Mouse (Mus musculus): Measurements from ENCODE around the gene Acot13. TPM values are rescaled to one million over a fixed set of nuclear protein-coding genes. Genes with fewer than 3 reads are reported as not detected.

The Acot13 gene
- polyA plus RNA-seq (2016; fragmentation: Nextera tagmentation; extraction: Ambion mirVana) = 47.5 and 49.0 TPM in 2 replicates

DNA sequence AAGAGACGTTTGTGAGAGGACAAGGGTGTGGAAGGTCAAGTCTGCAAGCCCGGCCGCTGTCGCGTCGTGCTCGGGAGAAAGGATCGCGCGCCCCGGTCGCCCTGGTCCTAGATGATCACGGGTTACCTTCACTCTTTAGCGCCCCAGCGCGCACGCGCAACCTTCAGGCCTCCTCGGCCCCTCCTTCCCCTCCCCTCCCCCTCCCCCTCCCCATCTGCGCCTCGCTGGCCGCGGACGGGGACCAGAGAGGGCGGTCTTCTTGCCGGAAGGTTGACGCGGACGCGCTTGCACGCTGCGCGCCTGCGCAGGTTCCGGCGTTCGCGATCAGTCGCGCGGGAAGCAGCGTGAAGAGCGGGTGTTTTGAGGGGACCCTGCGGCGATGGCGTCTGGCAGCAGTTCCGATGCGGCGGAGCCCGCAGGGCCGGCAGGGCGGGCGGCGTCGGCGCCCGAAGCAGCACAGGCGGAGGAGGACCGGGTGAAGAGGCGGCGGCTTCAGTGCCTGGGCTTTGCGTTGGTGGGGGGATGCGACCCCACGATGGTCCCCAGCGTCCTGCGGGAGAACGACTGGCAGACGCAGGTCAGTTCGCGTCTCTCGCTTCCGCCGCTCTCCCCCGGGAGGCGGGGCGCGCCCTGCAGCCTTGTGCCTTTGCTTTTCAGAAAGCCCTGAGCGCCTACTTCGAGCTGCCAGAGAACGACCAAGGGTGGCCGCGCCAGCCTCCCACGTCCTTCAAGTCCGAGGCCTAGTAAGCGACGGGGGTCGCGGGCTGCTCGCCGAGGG lies at the start of gene Acot13, which contains the start of gene Tdp2:
Gene Acot13 (minus strand): TSS at position 188 of the 778 bp plus-strand sequence.
Gene Tdp2 (plus strand): TSS at position 327 of the 778 bp plus-strand sequence.
- Histone ChIP-seq H3K9ac (replicated peaks) (peak within 1 kb of the TSS; percentile 95), H3K4me1 (peaks cover 21% of the 10 kb centered on the region), H3K36me3 (no peaks in the 10 kb centered on the region), H3K4me3 (peak within 1 kb of the TSS; percentile 93), H3K27me3 (no peaks in the 10 kb centered on the region), H3K4me2 (replicated peaks) (peak within 1 kb of the TSS; percentile 78), H3K27ac (replicated peaks) (peak within 1 kb of the TSS; percentile 87), H3K9me3 (no peaks in the 10 kb centered on the region)
- WGBS = under 1% methylated on average over 87 of the region's 90 CpGs
- peak; percentile 98 for ATAC-seq (ENCODE audit: low FRiP score, low read depth)

DNA sequence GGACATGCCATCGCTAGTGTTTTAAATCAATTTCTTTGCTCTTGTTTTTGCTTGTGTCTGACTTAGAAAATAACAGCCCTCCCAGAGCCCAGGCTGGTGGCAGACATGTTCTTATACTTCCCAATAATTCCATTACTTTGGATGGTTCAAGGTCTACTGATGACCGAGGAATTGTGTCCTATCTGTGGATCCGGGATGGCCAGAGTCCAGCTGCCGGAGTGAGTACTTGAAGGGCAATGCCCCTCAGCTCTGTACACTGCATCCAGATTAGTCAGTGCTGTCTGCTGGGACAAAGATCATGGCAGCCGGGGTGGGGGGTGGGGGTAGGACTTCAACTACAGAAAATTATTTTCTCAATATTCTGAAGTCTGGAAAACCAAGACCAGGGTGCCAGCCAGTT lies 49.4 kb upstream of the Acot13 start:
- Histone ChIP-seq H3K4me1 (no peaks in the 10 kb centered on the region), H3K4me3 (no peak overlapping the region), H3K27ac (replicated peaks) (no peak overlapping the region), H3K27me3 (no peaks in the 10 kb centered on the region), H3K9me3 (no peaks in the 10 kb centered on the region), H3K9ac (replicated peaks) (no peak overlapping the region), H3K4me2 (replicated peaks) (no peak overlapping the region), H3K36me3 (no peaks in the 10 kb centered on the region)
- no peak for ATAC-seq (ENCODE audit: low FRiP score, low read depth)
- 87% methylated on average over 5 of the region's 5 CpGs for WGBS

DNA sequence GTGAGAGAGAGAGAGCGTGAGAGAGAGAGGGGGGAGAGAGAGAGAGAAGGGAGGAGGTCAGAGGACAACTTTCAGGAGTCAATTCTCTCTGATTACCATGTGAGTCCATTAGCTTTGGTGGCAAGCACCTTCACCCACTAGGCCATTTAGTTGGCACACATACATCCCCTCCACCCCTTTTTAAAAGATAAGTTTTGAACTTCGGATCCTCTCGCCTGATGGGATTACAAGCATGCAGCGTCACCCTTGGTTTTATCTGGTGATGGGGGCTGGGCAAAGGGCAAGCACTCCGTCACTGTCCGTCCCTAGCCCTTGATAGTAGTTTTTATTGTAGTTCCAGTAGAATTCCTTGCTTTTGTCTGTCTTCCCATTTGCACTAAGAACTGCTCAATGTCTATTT lies 48.9 kb upstream of the Acot13 start:
- Histone ChIP-seq H3K27me3 (no peaks in the 10 kb centered on the region), H3K9me3 (no peaks in the 10 kb centered on the region; the same call in 1 of the 2 replicates), H3K4me3 (no peak overlapping the region), H3K9ac (replicated peaks) (no peak overlapping the region), H3K27ac (replicated peaks) (no peak overlapping the region), H3K4me1 (no peaks in the 10 kb centered on the region), H3K4me2 (replicated peaks) (no peak overlapping the region), H3K36me3 (no peaks in the 10 kb centered on the region)
- WGBS = 89% methylated on average over 6 of the region's 6 CpGs
- no peak for ATAC-seq (ENCODE audit: low FRiP score, low read depth)

DNA sequence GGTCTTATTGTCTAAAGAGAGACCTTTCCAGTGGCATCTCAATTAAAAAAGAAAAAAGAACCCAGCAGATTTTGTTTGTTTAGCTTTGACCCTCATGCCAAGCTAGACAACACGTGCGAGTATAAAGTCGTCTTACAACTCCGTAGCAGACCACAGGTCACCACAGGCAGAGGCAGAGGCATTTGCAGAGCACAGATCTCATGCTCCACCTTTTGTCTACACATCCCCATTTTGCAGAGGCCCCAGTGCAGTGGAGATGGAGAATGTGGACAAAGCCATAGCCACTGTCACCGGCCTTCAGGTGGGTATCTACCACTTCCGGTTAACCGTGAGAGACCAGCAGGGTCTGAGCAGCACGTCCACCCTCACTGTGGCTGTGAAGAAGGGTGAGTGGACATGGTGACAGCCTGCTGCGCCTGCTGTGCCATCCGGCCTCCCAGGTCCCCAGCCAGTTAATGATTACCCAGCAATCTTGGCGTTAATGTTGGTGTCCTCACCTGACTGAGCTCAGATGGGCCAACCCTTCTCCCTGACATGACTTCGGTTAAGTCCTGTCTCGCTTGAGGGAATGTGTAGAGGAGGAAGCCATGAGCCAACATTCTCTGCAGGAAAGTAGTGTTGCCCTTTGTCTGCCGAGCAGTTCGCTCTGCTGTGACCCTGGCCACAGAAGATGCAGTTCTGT lies 48.2 kb upstream of the Acot13 start:
- Histone ChIP-seq H3K27me3 (no peaks in the 10 kb centered on the region), H3K27ac (replicated peaks) (no peak overlapping the region), H3K4me3 (no peak overlapping the region), H3K9ac (replicated peaks) (no peak overlapping the region), H3K9me3 (no peaks in the 10 kb centered on the region; the same call in 1 of the 2 replicates), H3K36me3 (no peaks in the 10 kb centered on the region), H3K4me1 (no peaks in the 10 kb centered on the region), H3K4me2 (replicated peaks) (no peak overlapping the region)
- no peak for ATAC-seq (ENCODE audit: low FRiP score, low read depth)
- 90% methylated on average over 15 of the region's 15 CpGs for WGBS

DNA sequence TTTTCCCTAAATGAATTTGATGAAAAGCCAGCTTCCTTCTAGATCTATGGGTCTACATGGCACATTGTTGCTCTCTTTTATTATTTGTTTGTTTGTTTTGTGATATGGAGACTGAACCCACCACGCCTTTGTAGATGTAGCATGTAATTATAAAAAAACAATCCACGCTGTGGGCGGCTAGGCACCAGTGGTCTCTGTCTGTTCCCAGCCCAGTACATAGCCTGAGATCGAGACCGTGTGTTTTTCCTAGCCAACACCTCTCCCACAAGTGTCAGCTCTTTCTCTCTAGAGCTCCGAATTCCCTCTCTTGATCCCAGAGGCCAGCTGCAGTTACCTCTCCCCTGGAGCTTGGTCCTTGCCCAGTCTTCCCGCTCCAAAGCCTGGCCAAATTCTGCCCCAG lies 36.9 kb upstream of the Acot13 start:
- no peak overlapping the region for H3K4me2 ChIP-seq (replicated peaks)
- no peak for ATAC-seq (ENCODE audit: low FRiP score, low read depth)
- WGBS = 91% methylated on average over 7 of the region's 7 CpGs

DNA sequence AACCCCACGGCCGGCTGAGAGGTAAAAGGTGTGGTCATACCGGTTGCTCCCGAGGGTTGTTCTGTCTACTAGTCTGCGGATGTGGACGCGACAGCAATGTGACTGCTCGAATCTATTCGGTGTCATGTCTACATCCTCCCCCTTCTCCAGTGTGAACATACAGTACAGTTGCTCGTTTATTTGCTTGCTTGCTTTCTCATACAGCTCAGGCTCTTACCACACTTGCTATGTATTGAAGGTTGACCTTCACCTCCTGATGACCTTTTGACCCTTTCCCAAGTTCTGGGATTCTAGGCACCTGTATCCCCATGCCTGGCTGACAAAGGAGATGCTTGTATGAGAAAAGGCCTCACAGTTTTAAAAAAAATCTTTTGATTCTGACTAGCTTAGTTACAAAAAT lies 36.4 kb upstream of the Acot13 start:
- Histone ChIP-seq H3K9me3 (no peaks in the 10 kb centered on the region), H3K27ac (replicated peaks) (no peak overlapping the region), H3K36me3 (no peaks in the 10 kb centered on the region), H3K9ac (replicated peaks) (no peak overlapping the region), H3K4me2 (replicated peaks) (no peak overlapping the region), H3K4me3 (no peak overlapping the region), H3K4me1 (no peaks in the 10 kb centered on the region), H3K27me3 (no peaks in the 10 kb centered on the region)
- no peak for ATAC-seq (ENCODE audit: low FRiP score, low read depth)
- 91% methylated on average over 10 of the region's 10 CpGs for WGBS

More for the DNA sequence above, 36.9 kb upstream of the Acot13 start:
- no peaks in the 10 kb centered on the region for H3K4me1 ChIP-seq
- H3K27me3 ChIP-seq = no peaks in the 10 kb centered on the region
- no peaks in the 10 kb centered on the region for H3K9me3 ChIP-seq
- H3K9ac ChIP-seq (replicated peaks) = no peak overlapping the region
- H3K4me3 ChIP-seq = no peak overlapping the region
- H3K27ac ChIP-seq (replicated peaks) = no peak overlapping the region
- no peaks in the 10 kb centered on the region for H3K36me3 ChIP-seq

DNA sequence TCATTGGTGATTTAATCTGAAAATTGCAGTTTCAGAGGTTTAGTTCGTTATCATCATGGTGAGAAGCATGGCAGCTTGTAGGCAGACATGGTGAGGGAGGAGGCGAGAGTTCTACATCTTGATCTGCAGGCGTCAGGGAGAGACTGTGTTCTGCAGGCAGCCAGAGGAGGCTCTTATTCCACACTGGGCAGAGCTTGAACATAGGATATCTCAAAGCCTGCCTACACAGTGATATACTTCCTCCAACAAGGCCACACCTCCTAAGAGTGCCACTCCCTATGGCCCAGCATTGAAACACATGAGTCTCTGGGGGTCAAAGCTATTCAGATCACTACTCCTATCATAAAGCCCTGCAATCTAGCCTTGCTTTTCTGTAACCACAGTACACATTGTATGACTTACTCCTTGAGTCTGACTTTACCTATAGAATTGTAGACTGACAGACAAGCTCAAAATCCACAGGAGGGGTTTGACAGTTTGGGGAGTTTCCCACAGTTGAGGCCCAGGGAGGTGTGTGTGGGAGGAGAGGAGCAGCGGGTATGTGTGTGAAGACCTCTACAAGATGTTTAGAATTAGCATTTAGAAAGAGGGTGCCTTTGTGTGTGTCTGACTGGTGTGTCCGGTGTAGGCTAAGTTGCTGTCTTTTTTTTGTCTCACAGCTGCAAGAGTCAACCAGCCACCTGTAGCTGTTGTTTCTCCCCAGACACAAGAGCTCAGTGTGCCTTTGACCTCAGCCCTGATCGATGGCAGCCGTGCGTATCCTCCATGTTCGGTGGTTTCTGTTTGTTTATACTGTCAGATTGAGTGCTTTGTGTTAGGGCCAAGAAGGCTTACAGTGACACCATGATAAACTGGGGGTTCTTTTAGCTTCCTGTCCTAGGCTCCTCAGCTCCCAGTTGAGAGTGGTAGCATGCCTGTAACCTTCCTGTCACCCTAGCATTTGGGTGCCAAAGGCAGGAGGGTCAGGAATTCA lies 35.4 kb upstream of the Acot13 start:
- H3K4me3 ChIP-seq = no peak overlapping the region
- H3K4me2 ChIP-seq (replicated peaks) = no peak overlapping the region
- 0 out of 2 replicates have a peak, but pooled peaks cover 3% of the 10 kb centered on the region for H3K4me1 ChIP-seq
- no peaks in the 10 kb centered on the region for H3K27me3 ChIP-seq
- no peaks in the 10 kb centered on the region for H3K36me3 ChIP-seq
- no peak for ATAC-seq (ENCODE audit: low FRiP score, low read depth)
- no peaks in the 10 kb centered on the region for H3K9me3 ChIP-seq
- WGBS = 71% methylated on average over 9 of the region's 9 CpGs
- H3K27ac ChIP-seq (replicated peaks) = no peak overlapping the region
- no peak overlapping the region for H3K9ac ChIP-seq (replicated peaks)

DNA sequence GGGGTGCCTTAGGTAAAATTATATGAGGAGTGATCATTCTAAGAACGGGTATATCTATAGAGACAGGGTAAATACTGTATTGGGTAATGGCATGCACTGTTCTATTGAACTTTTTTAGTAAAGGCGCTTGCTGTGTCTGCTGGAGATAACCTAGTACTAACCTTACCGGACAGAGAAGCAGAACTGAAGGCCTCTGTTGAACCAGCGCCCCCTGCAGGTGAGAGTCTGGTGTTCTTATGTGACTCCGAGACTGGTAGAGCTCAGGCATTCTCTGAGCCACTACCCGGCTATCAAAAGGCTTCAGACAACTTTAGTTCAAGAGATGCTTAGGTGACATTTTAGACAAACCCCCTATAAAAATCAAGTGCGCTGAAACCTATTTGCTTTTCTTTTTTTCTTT lies 31.2 kb upstream of the Acot13 start:
- H3K36me3 ChIP-seq = no peaks in the 10 kb centered on the region
- H3K27me3 ChIP-seq = no peaks in the 10 kb centered on the region
- H3K4me1 ChIP-seq = 0 out of 2 replicates have a peak, but pooled peaks cover 3% of the 10 kb centered on the region
- no peak for ATAC-seq (ENCODE audit: low FRiP score, low read depth)
- H3K4me3 ChIP-seq = no peak overlapping the region
- WGBS = 62% methylated on average over 7 of the region's 7 CpGs
- H3K27ac ChIP-seq (replicated peaks) = no peak overlapping the region
- H3K4me2 ChIP-seq (replicated peaks) = no peak overlapping the region
- H3K9me3 ChIP-seq = no peaks in the 10 kb centered on the region
- no peak overlapping the region for H3K9ac ChIP-seq (replicated peaks)

DNA sequence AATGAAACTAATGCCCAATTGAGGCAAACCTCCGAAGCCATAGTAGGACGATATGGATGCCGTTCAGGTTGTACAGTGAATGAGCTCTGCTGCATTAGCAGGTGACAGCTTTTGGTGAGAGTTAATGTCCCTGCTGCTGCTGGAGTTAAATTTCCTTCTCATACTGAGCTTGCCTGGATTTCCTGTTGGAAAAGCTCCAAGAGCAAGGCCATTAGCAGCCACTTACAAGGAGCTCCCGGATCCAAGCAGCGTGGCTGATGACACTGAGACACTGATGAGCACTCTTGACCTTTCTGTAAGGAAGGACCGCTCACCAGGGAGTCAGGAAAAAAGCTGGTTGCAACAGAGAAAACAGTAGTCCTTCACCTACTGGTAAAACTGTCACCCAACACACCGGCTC lies 30.7 kb upstream of the Acot13 start:
- Histone ChIP-seq H3K27ac (replicated peaks) (no peak overlapping the region), H3K9ac (replicated peaks) (no peak overlapping the region), H3K36me3 (no peaks in the 10 kb centered on the region), H3K4me2 (replicated peaks) (no peak overlapping the region), H3K27me3 (no peaks in the 10 kb centered on the region), H3K9me3 (no peaks in the 10 kb centered on the region), H3K4me3 (no peak overlapping the region), H3K4me1 (0 out of 2 replicates have a peak, but pooled peaks cover 3% of the 10 kb centered on the region)
- 88% methylated on average over 7 of the region's 7 CpGs for WGBS
- ATAC-seq (ENCODE audit: low FRiP score, low read depth) = no peak

DNA sequence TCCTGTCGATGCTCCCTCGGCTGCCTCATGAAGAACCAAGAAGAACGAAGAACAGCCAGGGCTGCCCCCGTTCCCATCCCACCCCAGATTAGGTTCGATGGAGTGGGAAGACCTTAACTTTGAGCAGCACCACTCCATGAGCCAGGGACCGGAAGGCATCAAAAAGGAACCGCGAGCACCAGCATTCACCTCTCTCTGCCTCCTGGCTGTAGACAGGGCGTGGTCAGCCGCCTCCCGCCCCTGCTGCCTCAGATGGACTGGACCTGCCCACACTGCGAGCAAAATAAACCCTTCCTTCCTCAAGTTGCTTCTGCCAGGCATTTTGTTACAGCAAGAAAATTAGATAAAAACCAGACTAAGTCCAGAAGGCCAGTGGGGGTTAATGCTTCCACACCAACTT lies 29.7 kb upstream of the Acot13 start:
- 85% methylated on average over 12 of the region's 12 CpGs for WGBS
- Histone ChIP-seq H3K27me3 (no peaks in the 10 kb centered on the region), H3K4me1 (0 out of 2 replicates have a peak, but pooled peaks cover 3% of the 10 kb centered on the region), H3K27ac (replicated peaks) (no peak overlapping the region), H3K4me2 (replicated peaks) (no peak overlapping the region), H3K9ac (replicated peaks) (no peak overlapping the region), H3K9me3 (no peaks in the 10 kb centered on the region), H3K4me3 (no peak overlapping the region), H3K36me3 (no peaks in the 10 kb centered on the region)
- no peak for ATAC-seq (ENCODE audit: low FRiP score, low read depth)

DNA sequence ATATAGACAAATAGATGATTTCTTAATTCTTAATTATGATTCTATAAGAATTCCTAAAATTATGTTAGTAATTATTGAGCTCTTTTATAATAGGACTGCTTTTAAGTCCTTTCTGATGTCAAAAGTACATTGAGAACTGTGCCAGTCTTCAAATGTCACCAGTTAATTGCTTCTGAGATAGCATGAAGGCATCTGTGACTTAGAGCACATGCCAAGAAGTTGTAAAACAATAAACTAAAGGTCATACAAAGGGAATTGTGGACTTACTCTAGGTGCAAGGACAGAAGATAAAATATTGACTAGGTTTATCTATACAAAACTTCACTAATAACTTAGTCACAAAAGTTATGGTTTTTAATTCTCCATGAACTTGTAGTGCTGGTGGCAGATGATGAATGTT lies 27.8 kb upstream of the Acot13 start:
- Histone ChIP-seq H3K9ac (replicated peaks) (no peak overlapping the region), H3K9me3 (no peaks in the 10 kb centered on the region), H3K36me3 (no peaks in the 10 kb centered on the region), H3K27ac (replicated peaks) (no peak overlapping the region), H3K4me2 (replicated peaks) (no peak overlapping the region), H3K27me3 (no peaks in the 10 kb centered on the region), H3K4me1 (0 out of 2 replicates have a peak, but pooled peaks cover 3% of the 10 kb centered on the region), H3K4me3 (no peak overlapping the region)
- ATAC-seq (ENCODE audit: low FRiP score, low read depth) = no peak
